Mouse (Mus musculus): ENCODE results near the gene Pih1d2. TPM values are rescaled to one million over a fixed set of nuclear protein-coding genes. Genes with fewer than 3 reads are reported as not detected.

Gene Pih1d2
- total RNA-seq, 1 experiment from 2014 or later: 2.3 TPM

Other genes with a start within 250 kb of the Pih1d2 start
- gene Plet1, start 122.8 kb upstream of the Pih1d2 start, total RNA-seq (2017): 17.9 and 21.0 TPM in 2 replicates
- 98.8 and 106 TPM in 2 replicates for gene Pts, start 88.6 kb upstream of the Pih1d2 start, total RNA-seq (2017)
- 8.5 and 10.0 TPM in 2 replicates for gene Il18, start 62.5 kb upstream of the Pih1d2 start, total RNA-seq (2017)
- gene Bco2, start 62.1 kb upstream of the Pih1d2 start, total RNA-seq (2017): 0.86 and 2.2 TPM in 2 replicates
- gene Tex12, start 56.0 kb upstream of the Pih1d2 start, total RNA-seq (2017): not detected in 2 replicates
- gene Sdhd, start 13.5 kb upstream of the Pih1d2 start, total RNA-seq (2017): 76.4 and 77.9 TPM in 2 replicates
- gene Timm8b, start 13.4 kb upstream of the Pih1d2 start, total RNA-seq (2017): 68.5 and 70.9 TPM in 2 replicates
- 28.4 and 29.7 TPM in 2 replicates for gene Nkapd1, start 143 bp downstream of the Pih1d2 start, total RNA-seq (2017)
- gene Dlat, start 42.5 kb downstream of the Pih1d2 start, total RNA-seq (2017): 16.3 and 16.4 TPM in 2 replicates
- 0.12 TPM in 1 of 2 replicates, not detected in the other for gene Dixdc1, start 122.2 kb downstream of the Pih1d2 start, total RNA-seq (2017)
- not detected in 2 replicates for gene 2310030G06Rik, start 129.2 kb downstream of the Pih1d2 start, total RNA-seq (2017)
- not detected in 2 replicates for gene Cryab, start 134.0 kb downstream of the Pih1d2 start, total RNA-seq (2017)
- gene Hspb2, start 135.0 kb downstream of the Pih1d2 start, total RNA-seq (2017): not detected in 2 replicates
- 9.2 and 10.3 TPM in 2 replicates for gene Fdxacb1, start 150.9 kb downstream of the Pih1d2 start, total RNA-seq (2017)
- gene Alg9, start 157.7 kb downstream of the Pih1d2 start, total RNA-seq (2017): 9.0 and 12.8 TPM in 2 replicates
- gene 1110032A03Rik, start 158.2 kb downstream of the Pih1d2 start, total RNA-seq (2017): 29.6 and 33.8 TPM in 2 replicates
- gene Ppp2r1b, start 228.0 kb downstream of the Pih1d2 start, total RNA-seq (2017): 22.0 and 26.4 TPM in 2 replicates

All from neutrophil, adult 5-6 weeks (primary cell).